Mouse (Mus musculus): ENCODE measurements around the gene Nrcam. TPM values are rescaled to one million over a fixed set of nuclear protein-coding genes. Genes with fewer than 3 reads are reported as not detected.

Nrcam gene
- polyA plus RNA-seq, 1 experiment from 2014 or later: 87.6 TPM

DNA sequence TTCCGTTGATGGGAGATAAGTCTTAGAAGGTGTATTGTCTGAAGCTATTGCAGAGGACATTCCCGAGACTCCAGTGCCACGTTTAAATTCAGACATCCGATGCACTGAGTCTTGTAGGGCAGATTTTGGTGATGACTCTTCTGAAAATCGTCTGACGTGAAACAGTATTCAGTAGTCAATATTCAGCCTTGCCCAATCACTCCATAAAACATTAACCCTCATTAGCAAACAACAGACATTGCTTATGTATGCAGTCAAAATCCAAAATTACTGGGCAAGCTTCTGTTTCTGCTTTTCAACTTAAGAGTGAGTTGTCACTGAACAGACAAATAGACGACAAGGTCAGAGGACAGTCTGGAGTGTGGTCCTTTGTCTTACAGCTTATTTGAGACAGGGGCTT, 57.7 kb downstream of the Nrcam start:
- DNase-seq (ENCODE audit: low spot score) (peak; percentile 36), ATAC-seq (peak; percentile 19; the same call in 1 of the 2 replicates)
- Histone ChIP-seq H3K4me3 (ENCODE audit: low read depth, low read length) (no peak overlapping the region), H3K9ac (ENCODE audit: low read length) (no peak overlapping the region), H3K36me3 (ENCODE audit: control insufficient read depth, insufficient read depth, low read length) (0 out of 2 replicates have a peak, but pooled peaks cover 3% of the 10 kb centered on the region), H3K9me3 (replicated peaks; ENCODE audit: control insufficient read depth, low read length) (no peaks in the 10 kb centered on the region), H3K4me1 (ENCODE audit: control insufficient read depth, insufficient read depth, low read length) (peaks cover 9% of the 10 kb centered on the region; the same call in 1 of the 2 replicates), H3K27me3 (replicated peaks; ENCODE audit: control insufficient read depth, insufficient read depth, low read length) (no peaks in the 10 kb centered on the region), H3K27ac (ENCODE audit: low read depth, low read length) (no peak overlapping the region), H3K4me2 (ENCODE audit: low read length) (no peak overlapping the region)
- 43% methylated on average over 7 of the region's 7 CpGs for WGBS

DNA sequence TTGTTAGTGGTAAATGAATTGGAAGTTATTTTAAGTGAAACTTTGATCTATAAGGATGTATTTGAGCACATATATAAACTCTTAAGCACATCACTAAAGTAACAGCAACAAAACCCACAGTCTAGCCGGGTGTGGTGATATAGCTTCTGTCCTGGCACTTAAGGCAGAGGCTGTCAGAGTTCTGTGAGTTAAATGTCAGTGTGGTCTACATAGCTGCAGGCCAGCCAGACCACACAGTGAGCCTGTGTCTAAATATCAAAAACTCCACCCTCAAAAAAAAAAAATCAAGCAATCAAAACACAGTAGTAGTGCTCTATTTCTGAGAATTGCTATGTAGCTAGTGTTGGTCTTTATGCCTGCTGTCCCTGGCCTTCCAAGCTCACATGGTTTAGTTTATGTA, 59.5 kb downstream of the Nrcam start:
- 14% methylated on average over 1 of the region's 1 CpGs for WGBS
- Histone ChIP-seq H3K9ac (ENCODE audit: low read length) (no peak overlapping the region), H3K27me3 (replicated peaks; ENCODE audit: control insufficient read depth, insufficient read depth, low read length) (no peaks in the 10 kb centered on the region), H3K4me1 (ENCODE audit: control insufficient read depth, insufficient read depth, low read length) (peaks cover 9% of the 10 kb centered on the region; the same call in 1 of the 2 replicates), H3K27ac (ENCODE audit: low read depth, low read length) (no peak overlapping the region), H3K4me3 (ENCODE audit: low read depth, low read length) (no peak overlapping the region), H3K36me3 (ENCODE audit: control insufficient read depth, insufficient read depth, low read length) (0 out of 2 replicates have a peak, but pooled peaks cover 3% of the 10 kb centered on the region), H3K9me3 (replicated peaks; ENCODE audit: control insufficient read depth, low read length) (no peaks in the 10 kb centered on the region), H3K4me2 (ENCODE audit: low read length) (no peak overlapping the region)
- DNase-seq (ENCODE audit: low spot score): no peak
- no peak for ATAC-seq

DNA sequence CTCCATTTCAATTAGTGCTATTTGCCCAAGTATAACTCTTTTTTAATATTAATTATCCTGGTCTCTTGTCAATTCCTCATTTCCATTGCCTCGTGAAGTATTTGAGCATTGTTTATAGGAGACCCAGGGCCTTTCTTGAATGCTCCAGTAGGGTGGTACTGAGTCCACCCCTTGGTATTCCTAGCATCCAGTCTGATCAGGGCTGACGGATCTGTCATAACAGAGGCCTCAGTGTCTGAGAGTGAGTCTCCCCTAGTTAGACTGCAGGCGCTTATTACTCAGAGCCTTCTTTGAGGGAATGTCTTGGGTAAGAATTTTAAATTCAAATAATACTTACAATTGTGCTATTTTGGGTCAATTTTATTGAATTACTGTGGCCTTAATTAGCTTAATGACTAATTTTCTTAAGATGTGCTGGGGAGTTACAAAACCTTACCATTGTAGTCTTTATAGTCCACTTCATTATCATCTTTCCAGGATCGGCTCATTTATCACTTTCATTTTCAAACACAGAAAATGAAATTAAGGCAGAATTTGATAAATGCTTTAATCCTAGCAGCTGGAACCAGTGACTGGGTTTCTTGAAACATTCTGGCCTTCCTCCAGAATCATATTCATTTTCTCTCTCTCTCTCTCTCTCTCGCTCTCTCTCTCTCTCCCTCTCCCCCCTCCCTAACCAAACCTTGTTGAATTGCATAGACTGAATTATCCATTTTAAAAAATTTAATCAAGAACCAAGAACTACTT, 61.9 kb downstream of the Nrcam start:
- WGBS: 49% methylated on average over 5 of the region's 5 CpGs
- peak; percentile 47 for ATAC-seq

DNA sequence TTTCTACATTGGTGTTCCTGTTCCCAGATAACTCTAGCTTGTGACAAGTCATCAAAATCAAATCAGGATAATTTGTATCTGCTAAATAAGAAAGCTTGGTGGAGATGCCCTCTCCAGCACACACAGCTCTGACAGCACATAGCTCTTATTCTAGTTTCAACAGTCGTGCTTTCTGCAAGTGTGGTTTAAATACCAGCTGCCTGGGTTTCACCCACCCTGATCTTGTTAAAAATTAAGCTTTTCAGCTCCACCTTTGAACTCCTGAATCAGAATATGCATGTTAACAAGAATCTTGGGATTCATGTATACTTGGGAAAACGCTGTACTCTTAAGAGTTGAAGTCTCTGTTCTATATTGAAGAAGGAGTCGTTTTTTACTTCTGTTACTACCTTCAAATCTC, 66.2 kb downstream of the Nrcam start:
- Histone ChIP-seq H3K27me3 (replicated peaks; ENCODE audit: control insufficient read depth, insufficient read depth, low read length) (no peaks in the 10 kb centered on the region), H3K4me2 (ENCODE audit: low read length) (no peak overlapping the region), H3K9me3 (replicated peaks; ENCODE audit: control insufficient read depth, low read length) (no peaks in the 10 kb centered on the region), H3K36me3 (ENCODE audit: control insufficient read depth, insufficient read depth, low read length) (no peaks in the 10 kb centered on the region), H3K4me3 (ENCODE audit: low read depth, low read length) (no peak overlapping the region), H3K27ac (ENCODE audit: low read depth, low read length) (no peak overlapping the region), H3K9ac (ENCODE audit: low read length) (no peak overlapping the region), H3K4me1 (ENCODE audit: control insufficient read depth, insufficient read depth, low read length) (peaks cover 5% of the 10 kb centered on the region)
- ATAC-seq (no peak), DNase-seq (ENCODE audit: low spot score) (no peak)
- 80% methylated on average over 3 of the region's 3 CpGs for WGBS

More for the DNA sequence above, 61.9 kb downstream of the Nrcam start:
- Histone ChIP-seq H3K36me3 (ENCODE audit: control insufficient read depth, insufficient read depth, low read length) (0 out of 2 replicates have a peak, but pooled peaks cover 3% of the 10 kb centered on the region), H3K9ac (ENCODE audit: low read length) (no peak overlapping the region), H3K4me3 (ENCODE audit: low read depth, low read length) (no peak overlapping the region), H3K9me3 (replicated peaks; ENCODE audit: control insufficient read depth, low read length) (no peaks in the 10 kb centered on the region), H3K27ac (ENCODE audit: low read depth, low read length) (no peak overlapping the region), H3K27me3 (replicated peaks; ENCODE audit: control insufficient read depth, insufficient read depth, low read length) (no peaks in the 10 kb centered on the region), H3K4me1 (ENCODE audit: control insufficient read depth, insufficient read depth, low read length) (peaks cover 9% of the 10 kb centered on the region; the same call in 1 of the 2 replicates), H3K4me2 (ENCODE audit: low read length) (no peak overlapping the region)
- peak; percentile 23 for DNase-seq (ENCODE audit: low spot score)

DNA sequence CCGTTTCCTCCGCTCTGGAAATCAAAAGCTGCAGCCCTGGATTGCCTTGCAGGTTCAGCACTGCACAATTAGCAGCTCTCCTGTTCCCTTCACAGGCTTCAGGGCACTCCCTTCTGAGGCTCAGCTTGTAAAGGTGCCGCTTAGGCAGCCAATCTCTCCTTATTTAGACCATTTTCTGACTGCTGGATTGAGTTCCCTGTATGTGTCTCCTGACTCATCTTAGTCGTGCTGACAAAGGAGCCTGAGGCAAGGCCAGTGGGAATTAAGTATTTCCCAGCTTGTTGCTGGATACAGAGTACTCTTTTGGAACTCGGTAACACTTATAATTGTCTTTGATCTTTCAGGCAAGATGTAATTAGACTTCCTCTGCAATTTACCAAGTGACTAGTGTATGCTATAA, 69.1 kb downstream of the Nrcam start:
- H3K4me3 ChIP-seq (ENCODE audit: low read depth, low read length): no peak overlapping the region
- H3K9me3 ChIP-seq (replicated peaks; ENCODE audit: control insufficient read depth, low read length): no peaks in the 10 kb centered on the region
- WGBS: 17% methylated on average over 5 of the region's 5 CpGs
- peaks cover 11% of the 10 kb centered on the region for H3K4me1 ChIP-seq (ENCODE audit: control insufficient read depth, insufficient read depth, low read length)
- no peak overlapping the region; the same call in 1 of the 2 replicates for H3K9ac ChIP-seq (ENCODE audit: low read length)
- no peaks in the 10 kb centered on the region for H3K27me3 ChIP-seq (replicated peaks; ENCODE audit: control insufficient read depth, insufficient read depth, low read length)
- no peak overlapping the region; the same call in 1 of the 2 replicates for H3K27ac ChIP-seq (ENCODE audit: low read depth, low read length)
- H3K36me3 ChIP-seq (ENCODE audit: control insufficient read depth, insufficient read depth, low read length): no peaks in the 10 kb centered on the region
- H3K4me2 ChIP-seq (ENCODE audit: low read length): no peak overlapping the region
- peak; percentile 29 for DNase-seq (ENCODE audit: low spot score)
- no peak for ATAC-seq

DNA sequence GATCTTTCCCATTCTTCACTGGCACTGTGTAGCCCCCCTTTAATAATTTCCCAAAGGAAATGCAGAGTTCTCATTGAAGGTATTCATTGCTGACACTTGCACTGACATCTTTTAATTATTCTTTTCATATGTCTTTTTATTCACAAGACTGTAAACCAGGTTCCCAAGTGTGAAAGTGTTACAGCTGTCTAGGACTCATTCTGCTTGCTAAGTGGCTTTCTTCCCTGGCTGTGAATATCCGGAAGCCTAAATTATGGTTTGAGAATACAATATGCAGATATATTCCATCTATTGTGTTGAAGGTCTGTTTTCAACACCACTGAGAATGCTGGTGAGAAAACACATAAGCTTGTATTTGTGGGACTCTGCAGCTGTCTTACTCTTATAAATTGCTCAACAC, 73.4 kb downstream of the Nrcam start:
- no peaks in the 10 kb centered on the region for H3K36me3 ChIP-seq (ENCODE audit: control insufficient read depth, insufficient read depth, low read length)
- H3K9ac ChIP-seq (ENCODE audit: low read length): no peak overlapping the region
- H3K4me2 ChIP-seq (ENCODE audit: low read length): no peak overlapping the region
- peak; percentile 74 for DNase-seq (ENCODE audit: low spot score)
- peak; percentile 14; the same call in 1 of the 2 replicates for ATAC-seq
- 24% methylated on average over 1 of the region's 1 CpGs for WGBS
- no peaks in the 10 kb centered on the region for H3K9me3 ChIP-seq (replicated peaks; ENCODE audit: control insufficient read depth, low read length)
- no peak overlapping the region; the same call in 1 of the 2 replicates for H3K27ac ChIP-seq (ENCODE audit: low read depth, low read length)
- no peaks in the 10 kb centered on the region for H3K27me3 ChIP-seq (replicated peaks; ENCODE audit: control insufficient read depth, insufficient read depth, low read length)
- no peak overlapping the region for H3K4me3 ChIP-seq (ENCODE audit: low read depth, low read length)
- H3K4me1 ChIP-seq (ENCODE audit: control insufficient read depth, insufficient read depth, low read length): peaks cover 27% of the 10 kb centered on the region

DNA sequence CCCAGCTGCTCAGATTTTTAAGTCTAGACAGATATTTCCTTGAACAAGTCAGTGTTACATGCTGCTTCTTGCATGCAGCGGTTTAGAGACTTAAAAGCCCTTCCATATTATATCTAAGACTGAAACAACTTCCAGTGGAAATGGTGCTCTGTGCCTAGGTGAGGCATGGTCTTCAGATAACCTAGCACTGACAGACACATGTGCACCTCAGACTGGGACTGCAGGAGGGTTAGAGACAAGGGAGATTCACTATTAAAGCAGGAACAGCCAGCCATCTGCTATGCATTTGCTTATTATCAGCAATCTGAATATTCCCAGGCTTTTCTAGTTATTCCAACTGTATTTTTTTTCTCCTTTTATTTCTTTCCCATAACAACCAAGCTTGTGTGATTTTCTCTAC, 74.6 kb downstream of the Nrcam start:
- DNase-seq (ENCODE audit: low spot score) (no peak), ATAC-seq (peak; percentile 50)
- Histone ChIP-seq H3K27ac (ENCODE audit: low read depth, low read length) (peak overlapping the region; percentile 81), H3K4me3 (ENCODE audit: low read depth, low read length) (no peak overlapping the region), H3K4me1 (ENCODE audit: control insufficient read depth, insufficient read depth, low read length) (peaks cover 23% of the 10 kb centered on the region), H3K36me3 (ENCODE audit: control insufficient read depth, insufficient read depth, low read length) (no peaks in the 10 kb centered on the region), H3K9me3 (replicated peaks; ENCODE audit: control insufficient read depth, low read length) (no peaks in the 10 kb centered on the region), H3K4me2 (ENCODE audit: low read length) (no peak overlapping the region), H3K9ac (ENCODE audit: low read length) (no peak overlapping the region), H3K27me3 (replicated peaks; ENCODE audit: control insufficient read depth, insufficient read depth, low read length) (no peaks in the 10 kb centered on the region)
- 79% methylated on average over 1 of the region's 1 CpGs for WGBS

DNA sequence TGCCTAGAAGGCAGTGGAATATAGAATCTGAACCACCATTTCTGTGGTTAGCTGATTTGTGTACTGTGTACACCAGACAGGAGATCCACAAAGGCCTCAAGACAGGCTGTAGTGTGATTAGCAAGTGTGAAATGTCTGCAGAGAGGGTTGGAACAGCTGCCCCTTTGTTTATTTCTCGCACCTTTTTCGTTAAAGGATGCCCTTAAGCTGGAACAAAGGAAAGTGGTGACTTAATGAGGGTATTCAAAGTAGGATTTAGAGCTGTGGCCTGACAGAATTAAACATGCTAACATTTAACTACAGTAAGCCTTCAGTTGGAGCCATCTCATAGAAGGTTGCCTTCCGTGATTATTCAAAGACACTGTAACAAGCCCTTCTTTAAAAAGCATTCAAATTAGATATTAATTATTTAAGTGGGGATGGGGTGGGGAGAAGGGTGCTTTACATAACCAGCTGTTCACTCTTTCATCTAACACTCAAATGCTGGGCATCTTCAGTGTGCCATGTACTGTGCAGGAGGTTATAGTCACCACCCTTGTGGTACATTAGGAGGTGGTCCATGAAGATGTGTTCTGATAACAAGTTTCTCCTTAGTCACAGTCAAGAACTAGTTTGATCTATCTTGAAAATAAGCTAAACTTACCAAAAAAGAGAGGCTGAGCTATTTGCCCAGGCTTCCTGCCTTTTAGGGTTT, 75.2 kb downstream of the Nrcam start:
- Histone ChIP-seq H3K9me3 (replicated peaks; ENCODE audit: control insufficient read depth, low read length) (no peaks in the 10 kb centered on the region), H3K4me2 (ENCODE audit: low read length) (no peak overlapping the region), H3K27ac (ENCODE audit: low read depth, low read length) (peak overlapping the region; percentile 81), H3K4me3 (ENCODE audit: low read depth, low read length) (no peak overlapping the region), H3K27me3 (replicated peaks; ENCODE audit: control insufficient read depth, insufficient read depth, low read length) (no peaks in the 10 kb centered on the region), H3K36me3 (ENCODE audit: control insufficient read depth, insufficient read depth, low read length) (no peaks in the 10 kb centered on the region), H3K9ac (ENCODE audit: low read length) (no peak overlapping the region), H3K4me1 (ENCODE audit: control insufficient read depth, insufficient read depth, low read length) (peaks cover 23% of the 10 kb centered on the region)
- ATAC-seq (peak; percentile 94), DNase-seq (ENCODE audit: low spot score) (peak; percentile 91)
- under 1% methylated on average over 3 of the region's 3 CpGs for WGBS

DNA sequence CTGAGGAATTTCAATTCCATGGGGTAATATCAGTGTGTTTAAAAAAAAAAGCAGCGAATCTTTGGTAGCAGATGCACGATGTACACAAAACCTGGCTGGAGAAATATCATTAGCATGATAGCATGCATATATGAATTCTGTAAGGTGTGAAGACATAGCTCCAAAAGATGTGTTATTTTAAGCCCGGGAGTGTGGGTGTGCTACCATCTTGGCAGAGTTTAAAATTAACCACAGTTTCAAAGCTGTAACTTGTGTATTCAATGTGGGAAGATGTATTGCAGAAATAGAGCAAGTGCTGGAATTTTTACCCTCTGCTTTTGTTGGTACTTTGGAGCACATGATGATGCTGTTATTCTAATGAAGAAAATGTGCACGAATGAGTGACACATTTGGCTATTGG, 81.1 kb downstream of the Nrcam start:
- peak; percentile 64; the same call in 1 of the 2 replicates for ATAC-seq
- WGBS: 70% methylated on average over 4 of the region's 4 CpGs
- DNase-seq (ENCODE audit: low spot score): peak; percentile 69
- Histone ChIP-seq H3K4me2 (ENCODE audit: low read length) (no peak overlapping the region), H3K27ac (ENCODE audit: low read depth, low read length) (no peak overlapping the region), H3K9me3 (replicated peaks; ENCODE audit: control insufficient read depth, low read length) (no peaks in the 10 kb centered on the region), H3K36me3 (ENCODE audit: control insufficient read depth, insufficient read depth, low read length) (no peaks in the 10 kb centered on the region), H3K27me3 (replicated peaks; ENCODE audit: control insufficient read depth, insufficient read depth, low read length) (no peaks in the 10 kb centered on the region), H3K4me3 (ENCODE audit: low read depth, low read length) (no peak overlapping the region), H3K9ac (ENCODE audit: low read length) (no peak overlapping the region), H3K4me1 (ENCODE audit: control insufficient read depth, insufficient read depth, low read length) (no peaks in the 10 kb centered on the region)
